Mouse (Mus musculus) testis, adult 2 months (tissue): ENCODE results near the gene Rps19bp1.

ENCODE experiments used
- CTCF ChIP-seq: fragments of 200-500 bp; IDR thresholded peaks from 2 replicates; pipeline ENCODE4 v1.5.1; 2012; ENCODE audit warnings: low read depth, mild to moderate bottlenecking, inconsistent platforms, low read length, moderate library complexity; ENCODE audit not compliant: control insufficient read depth, insufficient read depth, insufficient replicate concordance
- POLR2A ChIP-seq: fragments of 200-500 bp; IDR thresholded peaks from 2 replicates; pipeline ENCODE4 v1.6.1; 2012; ENCODE audit warnings: low read depth, mild to moderate bottlenecking, inconsistent platforms, low read length, moderate library complexity; ENCODE audit not compliant: control insufficient read depth

GRCm38 (mm10) chr15:80254847-80255645 is 9.1 kb downstream of the Rps19bp1 start, which contains the start of gene Atf4:
- no peak for TF ChIP-seq CTCF
- peak; percentile 100 for TF ChIP-seq POLR2A
